Mouse (Mus musculus) liver, embryonic 14.5 days (tissue): Measurements from ENCODE around the gene Prss28.

Source experiments
- CTCF ChIP-seq: IDR thresholded peaks from 2 replicates; pipeline ENCODE4 v1.5.1; 2016; ENCODE audit warnings: antibody characterized with exemption, low read depth, control low read depth
- EP300 ChIP-seq: IDR thresholded peaks from 2 replicates; pipeline ENCODE4 v1.6.1; 2016; ENCODE audit warnings: antibody characterized with exemption, low read depth

- TF ChIP-seq CTCF (no peak), EP300 (no peak)
These were observed 14.3 kb upstream of the Prss28 start for GRCm38 (mm10) chr17:25294111-25294510.
